Comparison of ENCODE assay signal across 25 mouse cellular contexts in genomic region chr1:52019621-52020020, GRCm38 (mm10). TPM values are rescaled to one million over a fixed set of nuclear protein-coding genes. Genes with fewer than 3 reads are reported as not detected.
DNase-seq lines count a peak whose midpoint lies in the region; ATAC-seq and TF ChIP-seq lines count a peak whose summit lies in the region.
"Had no signal": no experiment of that assay in that cellular context is flagged by ENCODE, and none has a peak within 500 bp of the region (broad histone marks: within the 10 kb centered on the region; RNA-seq: fewer than 3 reads in every experiment).

No protein-coding gene starts in this region.

- WGBS in liver, adult 2 months = 67% methylated on average over 4 of the region's 4 CpGs
- 42% methylated on average over 4 of the region's 4 CpGs for WGBS in liver, embryonic 12.5 days (ENCODE audit: insufficient replicate concordance)

- H3K4me2 ChIP-seq in liver, embryonic 12.5 days = no peak overlapping the region
- H3K4me2 ChIP-seq: embryonic facial prominence, embryonic 13.5 days had no signal

- H3K27me3 ChIP-seq in liver, adult 2 months (ENCODE audit: control insufficient read depth, insufficient read depth, low read length) = no peaks in the 10 kb centered on the region
- H3K27me3 ChIP-seq in liver, embryonic 12.5 days (replicated peaks) = no peaks in the 10 kb centered on the region
- H3K27me3 ChIP-seq: embryonic facial prominence, embryonic 13.5 days had no signal

- H3K9ac ChIP-seq in liver, adult 2 months (ENCODE audit: low read depth, low read length) = no peak overlapping the region
- H3K9ac ChIP-seq in liver, embryonic 12.5 days = no peak overlapping the region
- H3K9ac ChIP-seq: embryonic facial prominence, embryonic 13.5 days had no signal

- intact Hi-C loops in left cerebral cortex, adult 2 months (cut with DNase I) = no loop called here

- ATAC-seq in liver, embryonic 12.5 days = no peak
- ATAC-seq in activated CD4-positive, CD25-positive, alpha-beta regulatory T cell, adult 4 months = peak; percentile 80
- ATAC-seq: hindbrain, embryonic 16.5 days had no signal

- H3K9me3 ChIP-seq in liver, embryonic 12.5 days (replicated peaks) = no peaks in the 10 kb centered on the region
- H3K9me3 ChIP-seq: embryonic facial prominence, embryonic 13.5 days; heart, embryonic 10.5 days; midbrain, embryonic 10.5 days had no signal

- H3K36me3 ChIP-seq in liver, adult 2 months (ENCODE audit: control insufficient read depth, insufficient read depth, low read length) = no peaks in the 10 kb centered on the region
- no peaks in the 10 kb centered on the region for H3K36me3 ChIP-seq in liver, embryonic 12.5 days
- H3K36me3 ChIP-seq: embryonic facial prominence, embryonic 13.5 days; heart, embryonic 10.5 days; midbrain, embryonic 10.5 days had no signal

- H3K4me1 ChIP-seq in liver, adult 2 months (ENCODE audit: control insufficient read depth, insufficient read depth, low read length) = peaks cover 3% of the 10 kb centered on the region; the same call in 1 of the 2 replicates
- no peaks in the 10 kb centered on the region for H3K4me1 ChIP-seq in liver, embryonic 12.5 days
- H3K4me1 ChIP-seq: embryonic facial prominence, embryonic 13.5 days; heart, embryonic 10.5 days; midbrain, embryonic 10.5 days had no signal

- no peak for TF ChIP-seq POLR2A in liver, adult 2 months (IDR thresholded peaks at IDR 0.05; ENCODE audit: extremely low read depth, insufficient read depth, low read length)

- peak; percentile 5 for DNase-seq in liver, adult 2 months (ENCODE audit: extremely low read depth, low read depth, low spot score)
- DNase-seq in naive thymus-derived CD4-positive, alpha-beta T cell, adult 2 months (ENCODE audit: low read depth) = peak; percentile 80
- DNase-seq in thymus, postnatal 25 days = peak; percentile 61
- DNase-seq in layer of hippocampus, adult 11-12 months (ENCODE audit: low spot score) = no peak
- DNase-seq in embryo, embryonic 9.5 days (ENCODE audit: extremely low spot score) = no peak
- no peak for DNase-seq in left cerebral cortex, adult 2 months (ENCODE audit: extremely low spot score in 1 of 2, low spot score in 2 of 2)
- DNase-seq: adrenal gland, postnatal 25 days; cerebellum, adult 8-10 months; gastrocnemius, postnatal 10 days; heart, postnatal 14 days; kidney, adult 18-20 months; kidney, postnatal 36 days; liver; lung, adult 2 months; lung, postnatal 36 days; retina, postnatal 1 day had no signal

- no peaks in the 10 kb centered on the region for H3K79me2 ChIP-seq in liver, adult 2 months (ENCODE audit: control insufficient read depth, insufficient read depth, low read length)

- no peak for TF ChIP-seq CTCF in liver, adult 2 months (IDR thresholded peaks at IDR 0.05; ENCODE audit: low read depth, low read length)
- no peak for TF ChIP-seq CTCF in left cerebral cortex, adult 2 months (IDR thresholded peaks at IDR 0.05)

- H3K27ac ChIP-seq in liver, adult 2 months (replicated peaks; ENCODE audit: insufficient read depth, low read depth, low read length) = no peak overlapping the region
- no peak overlapping the region for H3K27ac ChIP-seq in liver, embryonic 12.5 days
- H3K27ac ChIP-seq in left cerebral cortex, adult 2 months = no peak overlapping the region
- H3K27ac ChIP-seq: embryonic facial prominence, embryonic 13.5 days; heart, embryonic 10.5 days; midbrain, embryonic 10.5 days; stomach, postnatal 0 days had no signal

- no peak overlapping the region for H3K4me3 ChIP-seq in liver, adult 2 months (ENCODE audit: insufficient read depth, low read depth, low read length)
- H3K4me3 ChIP-seq in liver, embryonic 12.5 days = no peak overlapping the region
- no peak overlapping the region for H3K4me3 ChIP-seq in left cerebral cortex, adult 2 months
- H3K4me3 ChIP-seq: embryonic facial prominence, embryonic 13.5 days; heart, embryonic 10.5 days; midbrain, embryonic 10.5 days had no signal

RNA-seq across cellular contexts. Expression of gene Stat4, which starts 32.7 kb away (rescaled TPM):
- total RNA-seq in liver, adult 2 months (2014; rRNA removed) = 0.46 and 0.67 TPM in 2 replicates
- polyA plus RNA-seq in liver, adult 2 months (2012; rRNA removed) = 0.02 and 0.24 TPM in 2 replicates
- 2.1 and 2.5 TPM in 2 replicates for polyA plus RNA-seq in liver, embryonic 12.5 days (2016; fragmentation: Nextera tagmentation; extraction: Ambion mirVana)
- 100 to 1,000 TPM; 147 to 156 TPM for polyA plus RNA-seq in activated CD4-positive, CD25-positive, alpha-beta regulatory T cell, adult 4 months (2017; shearing (Covaris generic))
- total RNA-seq in left cerebral cortex, adult 2 months (2021) = 1 to 10 TPM; 3.5 to 5.0 TPM
- total RNA-seq: MEL had no signal
- polyA plus RNA-seq: C2C12 had no signal

Comparison
In these comparisons a context has a peak if more than half of its experiments do, and no peak if none do; other contexts are left out.
1. DNase-seq: peak in liver, adult 2 months (single experiment), naive thymus-derived CD4-positive, alpha-beta T cell, adult 2 months (single experiment) and thymus, postnatal 25 days (single experiment); none in layer of hippocampus, adult 11-12 months (single experiment), embryo, embryonic 9.5 days (single experiment) and left cerebral cortex, adult 2 months (0 of 2).
2. RNA of gene Stat4, which starts 32.7 kb away (polyA plus RNA-seq): 147 to 156 TPM in activated CD4-positive, CD25-positive, alpha-beta regulatory T cell, adult 4 months; 2.1 to 2.5 TPM in liver, embryonic 12.5 days and 0.02 to 0.24 TPM in liver, adult 2 months; every median in the first group is over 10 times any median in the second.